Mouse (Mus musculus): ENCODE results near the gene Rbbp8nl. TPM values are rescaled to one million over a fixed set of nuclear protein-coding genes. Genes with fewer than 3 reads are reported as not detected.

Gene Rbbp8nl
- total RNA-seq, 2 experiments from 2014 or later: not detected

GRCm38 (mm10) chr2:180257963-180258865 lies 31.5 kb downstream of the Rbbp8nl start:
- no peak for DNase-seq

GRCm38 (mm10) chr2:180257001-180257521 lies 32.6 kb downstream of the Rbbp8nl start, which contains the start of gene Rps21:
Gene Rps21 (plus strand): TSS chr2:180257377.
- peak; percentile 97 for DNase-seq

GRCm38 (mm10) chr2:180256296-180257000 lies 33.2 kb downstream of the Rbbp8nl start:
- no peak for DNase-seq

- DNase-seq: no peak
Observed at GRCm38 (mm10) chr2:180255701-180256100, 34.0 kb downstream of the Rbbp8nl start.

GRCm38 (mm10) chr2:180254436-180255209 lies 35.1 kb downstream of the Rbbp8nl start:
- no peak for DNase-seq

- DNase-seq: no peak
Observed at GRCm38 (mm10) chr2:180251838-180252237, 37.8 kb downstream of the Rbbp8nl start.

GRCm38 (mm10) chr2:180250930-180251611 lies 38.6 kb downstream of the Rbbp8nl start:
- DNase-seq: peak; percentile 88

GRCm38 (mm10) chr2:180248947-180249660 lies 40.6 kb downstream of the Rbbp8nl start:
- DNase-seq: no peak

GRCm38 (mm10) chr2:180247916-180248315 lies 41.8 kb downstream of the Rbbp8nl start:
- DNase-seq: no peak

- no peak for DNase-seq
Observed at GRCm38 (mm10) chr2:180243108-180243507, 46.6 kb downstream of the Rbbp8nl start.

GRCm38 (mm10) chr2:180238591-180238990 lies 51.1 kb downstream of the Rbbp8nl start:
- DNase-seq: no peak

GRCm38 (mm10) chr2:180237601-180238345 lies 51.9 kb downstream of the Rbbp8nl start:
- no peak for DNase-seq

- DNase-seq: no peak
Observed at GRCm38 (mm10) chr2:180236930-180237329, 52.7 kb downstream of the Rbbp8nl start.

GRCm38 (mm10) chr2:180236500-180236899 lies 53.2 kb downstream of the Rbbp8nl start:
- DNase-seq: no peak

GRCm38 (mm10) chr2:180235788-180236187 lies 53.9 kb downstream of the Rbbp8nl start:
- DNase-seq: no peak

GRCm38 (mm10) chr2:180234980-180235379 lies 54.7 kb downstream of the Rbbp8nl start:
- no peak for DNase-seq

GRCm38 (mm10) chr2:180234353-180234752 lies 55.3 kb downstream of the Rbbp8nl start:
- DNase-seq: no peak

GRCm38 (mm10) chr2:180233101-180233904 lies 56.4 kb downstream of the Rbbp8nl start:
- DNase-seq: no peak

GRCm38 (mm10) chr2:180230482-180230881 lies 59.2 kb downstream of the Rbbp8nl start:
- no peak for DNase-seq
